Comparison of ENCODE assay signal across 16 mouse cellular contexts in genomic region chr16:36732572-36732971, GRCm38 (mm10). TPM values are rescaled to one million over a fixed set of nuclear protein-coding genes. Genes with fewer than 3 reads are reported as not detected.
"Had no signal": no experiment of that assay in that cellular context is flagged by ENCODE, and none has a peak within 500 bp of the region (broad histone marks: within the 10 kb centered on the region; RNA-seq: fewer than 3 reads in every experiment).

No protein-coding gene starts in this region.

- H3K9me3 ChIP-seq: neural tube, embryonic 13.5 days; neural tube, embryonic 15.5 days; stomach, embryonic 15.5 days had no signal

- H3K4me1 ChIP-seq: neural tube, embryonic 13.5 days; neural tube, embryonic 15.5 days; stomach, embryonic 15.5 days had no signal

- H3K27ac ChIP-seq: neural tube, embryonic 13.5 days; neural tube, embryonic 15.5 days; stomach, embryonic 15.5 days; stomach, postnatal 0 days had no signal

- DNase-seq: retina, postnatal 1 day; right cerebral cortex, adult 18-20 months; right cerebral cortex, postnatal 14 days; right cerebral cortex, postnatal 25 days; right cerebral cortex, postnatal 4 days; spleen, adult 18-20 months; thymus, adult 18-20 months; thymus, adult 2 months; thymus, postnatal 14 days; thymus, postnatal 25 days; thymus, postnatal 36 days; thymus, postnatal 4 days had no signal

- H3K4me2 ChIP-seq: neural tube, embryonic 13.5 days; neural tube, embryonic 15.5 days; stomach, embryonic 15.5 days had no signal

- H3K4me3 ChIP-seq: neural tube, embryonic 13.5 days; neural tube, embryonic 15.5 days; stomach, embryonic 15.5 days had no signal

- H3K36me3 ChIP-seq: neural tube, embryonic 13.5 days; neural tube, embryonic 15.5 days; stomach, embryonic 15.5 days had no signal

- H3K27me3 ChIP-seq: neural tube, embryonic 13.5 days; neural tube, embryonic 15.5 days; stomach, embryonic 15.5 days had no signal

- H3K9ac ChIP-seq: neural tube, embryonic 13.5 days; neural tube, embryonic 15.5 days; stomach, embryonic 15.5 days had no signal

RNA-seq across cellular contexts. Expression of gene Ildr1, which starts 38.8 kb away (rescaled TPM):
- polyA plus RNA-seq: neural tube, embryonic 13.5 days had no signal
